Mouse (Mus musculus): ENCODE measurements around the gene Zp3.

DNA sequence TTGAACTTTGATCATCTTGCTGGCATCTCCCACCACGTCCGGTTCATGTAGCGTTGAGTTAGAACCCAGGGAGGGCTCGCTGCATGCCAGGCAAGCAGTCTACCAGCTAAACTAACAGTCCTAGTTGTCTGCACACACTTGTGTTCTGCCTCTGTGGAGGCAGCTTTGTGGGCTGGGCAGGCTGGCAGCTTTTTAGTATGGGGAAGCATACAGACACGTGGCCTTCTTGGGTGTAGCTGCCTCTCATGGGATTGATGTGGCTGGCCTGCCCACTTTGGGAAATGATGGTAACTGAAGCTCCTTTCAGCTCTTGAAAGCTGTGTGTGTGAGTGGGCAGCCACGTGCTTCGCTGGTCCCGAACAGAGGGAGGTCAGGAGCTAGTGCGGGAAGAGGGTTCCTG, 47.0 kb downstream of the Zp3 start:
- TF ChIP-seq CTCF (IDR thresholded peaks at IDR 0.05; ENCODE audit: borderline replicate concordance, insufficient read depth, low read length) (no peak), POLR2A (IDR thresholded peaks at IDR 0.05; ENCODE audit: low read depth, low read length) (no peak)
